Mouse (Mus musculus) kidney, embryonic 14.5 days (tissue): ENCODE data around the gene Urb1. TPM values are rescaled to one million over a fixed set of nuclear protein-coding genes. Genes with fewer than 3 reads are reported as not detected.

ENCODE experiments used
- ATAC-seq: fragments of 200-750 bp; cut with Nextera tagmentation; 2 replicates; pipeline ENCODE4 v1.8.0; 2017; ENCODE audit warnings: moderate number of reproducible peaks, mild to moderate bottlenecking, moderate TSS enrichment, moderate library complexity; ENCODE audit not compliant: low FRiP score, low TSS enrichment
- H3K27ac ChIP-seq: fragments of 300-500 bp; sonication (generic); 2 replicates; pipeline ENCODE4 v1.5.1; 2014; ENCODE audit warnings: low read depth, mild to moderate bottlenecking, low read length, moderate library complexity, mixed read lengths
- H3K27me3 ChIP-seq: fragments of 300-500 bp; sonication (generic); 2 replicates; pipeline ENCODE4 v1.6.1; 2014; ENCODE audit warnings: mild to moderate bottlenecking, low read length; ENCODE audit not compliant: control insufficient read depth, insufficient read depth
- H3K36me3 ChIP-seq: fragments of 300-500 bp; sonication (generic); 2 replicates; pipeline ENCODE4 v1.6.1; 2014; ENCODE audit warnings: low read length, mixed read lengths; ENCODE audit not compliant: control insufficient read depth, insufficient read depth
- H3K4me1 ChIP-seq: fragments of 300-500 bp; sonication (generic); 2 replicates; pipeline ENCODE4 v1.6.1; 2014; ENCODE audit warnings: low read length, mixed read lengths; ENCODE audit not compliant: control insufficient read depth, insufficient read depth
- H3K4me2 ChIP-seq: fragments of 300-500 bp; sonication (generic); replicated peaks from 2 replicates; pipeline ENCODE4 v1.6.1; 2014; ENCODE audit warnings: low read depth, mild to moderate bottlenecking, low read length
- H3K4me3 ChIP-seq: fragments of 300-500 bp; sonication (generic); 2 replicates; pipeline ENCODE4 v1.5.1; 2014; ENCODE audit warnings: mild to moderate bottlenecking, low read length
- H3K9ac ChIP-seq: fragments of 300-500 bp; sonication (generic); 2 replicates; pipeline ENCODE4 v1.6.1; 2014; ENCODE audit warnings: low read depth, mild to moderate bottlenecking, low read length, moderate library complexity
- H3K9me3 ChIP-seq: fragments of 300-500 bp; sonication (generic); 2 replicates; pipeline ENCODE4 v1.6.1; 2016; ENCODE audit warnings: low read length; ENCODE audit not compliant: control insufficient read depth
- WGBS: fragments of 180-500 bp; shearing (Covaris S2); extraction: QIAGEN DNeasy Blood & Tissue Kit; methylation state at CpG from one replicate; pipeline ENCODE4 v1.1.7; 2014; 5-methylcytosine and 5-hydroxymethylcytosine counted together
- polyA plus RNA-seq: library from polyadenylated mRNA; unstranded; fragments of >200 nt; fragmentation: Nextera tagmentation; extraction: Ambion mirVana; gene quantifications from 2 replicates; pipeline ENCODE4 v1.2.1, GENCODE M21; 2014

The Urb1 gene
- polyA plus RNA-seq, 1 experiment from 2014 or later, result 13.5 TPM

GRCm38 (mm10) chr16:90845038-90845437 is 34.8 kb upstream of the Urb1 start:
- H3K27ac ChIP-seq, result no peak overlapping the region
- H3K27me3 ChIP-seq, result no peaks in the 10 kb centered on the region
- H3K4me2 ChIP-seq, result no peak overlapping the region
- no peaks in the 10 kb centered on the region for H3K36me3 ChIP-seq
- 0 out of 2 replicates have a peak, but pooled peaks cover 10% of the 10 kb centered on the region for H3K4me1 ChIP-seq
- no peaks in the 10 kb centered on the region for H3K9me3 ChIP-seq
- ATAC-seq, result no peak
- H3K9ac ChIP-seq, result no peak overlapping the region
- WGBS, result 81% methylated on average over 6 of the region's 6 CpGs
- no peak overlapping the region for H3K4me3 ChIP-seq

- H3K36me3 ChIP-seq, result no peaks in the 10 kb centered on the region
- no peak overlapping the region for H3K4me2 ChIP-seq
- H3K9ac ChIP-seq, result no peak overlapping the region
- 63% methylated on average over 9 of the region's 9 CpGs for WGBS
- no peak overlapping the region for H3K4me3 ChIP-seq
- no peak overlapping the region for H3K27ac ChIP-seq
- H3K4me1 ChIP-seq, result 0 out of 2 replicates have a peak, but pooled peaks cover 7% of the 10 kb centered on the region
- no peak for ATAC-seq
- H3K27me3 ChIP-seq, result no peaks in the 10 kb centered on the region
- no peaks in the 10 kb centered on the region for H3K9me3 ChIP-seq
Measured at GRCm38 (mm10) chr16:90842164-90842563, 32.0 kb upstream of the Urb1 start.

GRCm38 (mm10) chr16:90837431-90837830 is 27.2 kb upstream of the Urb1 start:
- H3K9me3 ChIP-seq, result no peaks in the 10 kb centered on the region
- WGBS, result 75% methylated on average over 8 of the region's 8 CpGs

GRCm38 (mm10) chr16:90833041-90833791 is 23.0 kb upstream of the Urb1 start:
- Histone ChIP-seq H3K9ac (no peak overlapping the region), H3K36me3 (no peaks in the 10 kb centered on the region), H3K27ac (no peak overlapping the region), H3K4me2 (no peak overlapping the region), H3K27me3 (peaks cover 29% of the 10 kb centered on the region), H3K4me1 (peaks cover 4% of the 10 kb centered on the region; the same call in 1 of the 2 replicates), H3K9me3 (no peaks in the 10 kb centered on the region), H3K4me3 (no peak overlapping the region)
- no peak for ATAC-seq
- WGBS, result 30% methylated on average over 9 of the region's 9 CpGs

More at GRCm38 (mm10) chr16:90837431-90837830, 27.2 kb upstream of the Urb1 start:
- Histone ChIP-seq H3K4me3 (no peak overlapping the region), H3K4me2 (no peak overlapping the region), H3K27me3 (peaks cover under 1% of the 10 kb centered on the region; the same call in 1 of the 2 replicates), H3K4me1 (0 out of 2 replicates have a peak, but pooled peaks cover 3% of the 10 kb centered on the region), H3K9ac (no peak overlapping the region), H3K27ac (no peak overlapping the region), H3K36me3 (no peaks in the 10 kb centered on the region)
- no peak for ATAC-seq

GRCm38 (mm10) chr16:90832495-90832894 is 22.3 kb upstream of the Urb1 start:
- no peaks in the 10 kb centered on the region for H3K9me3 ChIP-seq
- H3K27me3 ChIP-seq, result peaks cover 29% of the 10 kb centered on the region
- WGBS, result 54% methylated on average over 6 of the region's 6 CpGs
- H3K4me2 ChIP-seq, result no peak overlapping the region
- no peak for ATAC-seq
- H3K4me1 ChIP-seq, result peaks cover 4% of the 10 kb centered on the region; the same call in 1 of the 2 replicates
- no peak overlapping the region for H3K27ac ChIP-seq
- no peak overlapping the region for H3K4me3 ChIP-seq
- H3K9ac ChIP-seq, result no peak overlapping the region
- H3K36me3 ChIP-seq, result no peaks in the 10 kb centered on the region

GRCm38 (mm10) chr16:90831676-90832075 is 21.5 kb upstream of the Urb1 start:
- Histone ChIP-seq H3K4me1 (peaks cover 4% of the 10 kb centered on the region; the same call in 1 of the 2 replicates), H3K4me2 (peak overlapping the region; percentile 98), H3K9me3 (no peaks in the 10 kb centered on the region), H3K36me3 (no peaks in the 10 kb centered on the region), H3K27me3 (peaks cover 29% of the 10 kb centered on the region), H3K9ac (peak overlapping the region; percentile 54; the same call in 1 of the 2 replicates), H3K4me3 (peak overlapping the region; percentile 47), H3K27ac (no peak overlapping the region)
- 23% methylated on average over 15 of the region's 15 CpGs for WGBS
- ATAC-seq, result no peak

GRCm38 (mm10) chr16:90830686-90831439 is 20.6 kb upstream of the Urb1 start:
- Histone ChIP-seq H3K9me3 (no peaks in the 10 kb centered on the region), H3K36me3 (no peaks in the 10 kb centered on the region), H3K27ac (no peak overlapping the region), H3K27me3 (peaks cover 29% of the 10 kb centered on the region), H3K4me1 (peaks cover 4% of the 10 kb centered on the region; the same call in 1 of the 2 replicates), H3K9ac (peak overlapping the region; percentile 54), H3K4me3 (peak overlapping the region; percentile 47), H3K4me2 (peak overlapping the region; percentile 98)
- peak; percentile 81 for ATAC-seq
- under 1% methylated on average over 66 of the region's 67 CpGs for WGBS

- no peak overlapping the region for H3K27ac ChIP-seq
- H3K4me1 ChIP-seq, result peaks cover 4% of the 10 kb centered on the region; the same call in 1 of the 2 replicates
- H3K9ac ChIP-seq, result peak overlapping the region; percentile 54; the same call in 1 of the 2 replicates
- H3K4me3 ChIP-seq, result peak overlapping the region; percentile 47
- H3K9me3 ChIP-seq, result no peaks in the 10 kb centered on the region
- H3K4me2 ChIP-seq, result peak overlapping the region; percentile 98
- 0% methylated on average over 45 of the region's 45 CpGs for WGBS
- ATAC-seq, result peak; percentile 86
- peaks cover 29% of the 10 kb centered on the region for H3K27me3 ChIP-seq
- H3K36me3 ChIP-seq, result no peaks in the 10 kb centered on the region
Measured at GRCm38 (mm10) chr16:90829894-90830685, 19.9 kb upstream of the Urb1 start.
